Mouse (Mus musculus): ENCODE results near the gene Dap3.
"Not testable (repeated sequence)": the region's sequence is repeated elsewhere in the genome, so short reads cannot be mapped to it uniquely, and the experiment has no call there.

Gene Dap3

DNA sequence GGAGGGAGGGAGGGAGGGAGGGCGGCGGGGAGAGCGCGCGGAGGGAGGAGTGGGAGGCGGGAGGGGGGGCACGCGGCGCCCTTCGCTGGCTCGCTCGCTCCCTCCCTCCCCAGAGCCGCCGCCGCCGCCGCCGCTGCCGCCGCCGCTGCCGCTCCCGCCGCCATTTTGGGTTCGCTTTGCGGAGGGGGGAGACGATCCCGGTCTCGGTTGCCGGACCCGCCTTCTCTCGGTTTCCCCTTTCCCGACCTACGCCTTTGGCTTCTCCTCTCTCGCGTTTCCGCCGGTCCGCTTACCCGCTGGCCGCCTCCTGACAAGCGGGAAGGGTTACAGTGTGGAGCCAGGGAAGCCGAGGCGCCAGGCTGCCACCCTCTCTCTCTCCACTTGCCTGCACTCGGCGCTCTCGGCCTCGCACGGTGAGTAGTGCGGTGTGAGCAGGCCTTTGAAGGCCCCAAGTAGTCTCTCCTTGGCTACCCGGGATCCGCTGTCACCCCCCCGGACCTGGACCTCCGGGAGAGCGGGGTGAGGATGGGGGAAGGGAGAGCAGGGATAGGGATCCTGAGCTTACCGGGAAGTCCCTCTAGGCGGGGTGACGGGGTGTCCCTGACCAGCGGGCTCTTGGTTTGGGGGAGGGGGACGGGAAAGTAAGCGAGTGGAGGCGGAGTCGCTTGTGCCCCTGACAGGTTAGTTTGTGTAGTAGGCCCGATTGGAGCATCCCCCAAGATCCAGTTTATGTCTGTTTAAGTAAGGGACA lies at the start of gene Dap3, which contains the start of gene Ash1l:
Dap3 (minus strand) TSS at position 606 of the 751 bp plus-strand sequence.
Ash1l (plus strand) TSS at position 47 of the 751 bp plus-strand sequence.
- DNase-seq (ENCODE audit: low read depth, low spot score), result peak; percentile 88

DNA sequence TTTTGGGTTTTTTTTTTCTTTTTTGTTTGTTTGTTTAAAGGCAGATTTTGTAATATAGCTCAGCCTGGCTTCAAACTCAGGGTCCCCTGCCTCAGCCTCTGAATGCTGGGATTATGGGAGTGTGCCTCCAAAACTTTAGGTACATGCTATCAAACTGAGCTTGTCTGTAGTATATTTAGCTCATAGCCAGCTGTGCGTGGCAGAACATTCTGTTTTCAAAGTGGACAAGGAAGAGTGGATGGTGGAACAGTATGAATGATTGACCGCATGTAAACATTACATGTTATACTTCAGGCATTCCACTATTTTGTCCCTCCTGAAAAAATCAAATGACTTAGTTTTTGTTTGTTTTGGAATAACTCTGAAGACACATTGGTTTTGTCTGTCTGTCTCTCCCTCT lies 41.8 kb upstream of the Dap3 start:
- no peak for DNase-seq (ENCODE audit: low read depth, low spot score)

DNA sequence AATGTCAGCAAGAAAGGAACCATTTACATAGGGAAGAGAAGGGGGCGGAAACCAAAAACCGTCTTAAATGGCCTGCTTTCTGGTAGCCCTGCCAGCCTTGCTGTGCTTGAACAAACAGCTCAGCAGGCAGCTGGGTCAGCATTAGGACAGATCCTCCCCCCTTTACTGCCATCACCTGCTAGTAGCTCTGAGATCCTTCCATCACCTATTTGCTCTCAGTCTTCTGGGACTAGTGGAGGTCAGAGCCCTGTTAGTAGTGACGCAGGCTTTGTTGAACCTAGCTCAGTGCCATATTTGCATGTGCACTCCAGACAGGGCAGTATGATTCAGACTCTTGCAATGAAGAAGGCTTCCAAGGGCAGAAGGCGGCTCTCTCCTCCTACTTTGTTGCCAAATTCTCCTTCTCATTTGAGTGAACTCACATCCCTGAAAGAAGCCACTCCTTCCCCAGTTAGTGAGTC lies 33.0 kb upstream of the Dap3 start:
- DNase-seq (ENCODE audit: low read depth, low spot score), result peak; percentile 70

DNA sequence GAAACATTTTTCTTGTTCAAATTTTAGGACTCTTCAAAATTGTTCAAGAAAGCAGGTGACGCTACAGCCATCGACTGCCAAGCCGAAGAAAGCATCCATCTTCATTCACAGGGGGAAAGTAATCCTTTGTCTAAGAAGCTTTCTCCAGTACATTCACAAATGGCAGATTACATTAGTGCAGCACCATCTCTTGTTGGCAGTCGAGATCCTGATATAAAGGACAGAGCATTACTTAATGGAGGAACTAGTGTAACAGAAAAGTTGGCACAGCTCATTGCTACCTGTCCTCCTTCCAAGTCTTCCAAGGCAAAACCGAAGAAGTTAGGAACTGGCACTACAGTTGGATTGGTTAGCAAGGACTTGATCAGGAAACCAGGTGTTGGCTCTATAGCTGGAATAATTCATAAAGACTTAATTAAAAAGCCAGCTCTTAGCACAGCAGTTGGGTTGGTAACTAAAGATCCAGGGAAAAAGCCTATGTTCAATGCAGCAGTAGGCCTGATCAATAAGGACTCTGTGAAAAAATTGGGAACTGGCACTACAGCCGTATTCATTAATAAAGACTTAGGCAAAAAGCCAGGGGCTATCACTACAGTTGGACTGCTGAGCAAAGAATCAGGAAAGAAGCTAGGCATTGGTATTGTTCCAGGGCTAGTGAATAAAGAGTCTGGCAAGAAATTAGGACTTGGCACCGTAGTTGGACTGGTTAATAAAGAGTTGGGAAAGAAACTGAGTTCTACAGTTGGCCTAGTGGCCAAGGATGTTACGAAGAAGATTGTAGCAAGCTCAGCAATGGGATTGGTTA lies 30.4 kb upstream of the Dap3 start:
- DNase-seq (ENCODE audit: low read depth, low spot score), result no peak

DNA sequence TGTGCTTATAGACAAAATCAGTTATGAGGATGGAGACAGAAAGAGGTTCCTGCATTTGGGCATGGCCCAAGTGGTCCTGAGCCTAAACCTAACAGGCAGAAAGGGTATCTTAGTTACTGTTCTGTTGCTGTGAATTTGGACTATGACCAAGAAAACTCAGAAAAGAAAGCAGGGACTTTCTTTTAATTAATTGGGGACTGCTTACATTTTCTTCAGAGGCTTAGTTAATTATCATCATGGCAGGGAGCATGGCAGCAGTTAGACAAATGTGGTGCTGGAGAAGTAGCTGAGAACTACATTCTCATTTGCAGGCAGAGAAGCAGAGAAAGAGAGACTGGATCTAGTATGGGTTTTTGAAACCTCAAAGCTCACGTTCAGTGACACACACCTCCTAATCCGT lies 24.0 kb upstream of the Dap3 start:
- no peak for DNase-seq (ENCODE audit: low read depth, low spot score)

DNA sequence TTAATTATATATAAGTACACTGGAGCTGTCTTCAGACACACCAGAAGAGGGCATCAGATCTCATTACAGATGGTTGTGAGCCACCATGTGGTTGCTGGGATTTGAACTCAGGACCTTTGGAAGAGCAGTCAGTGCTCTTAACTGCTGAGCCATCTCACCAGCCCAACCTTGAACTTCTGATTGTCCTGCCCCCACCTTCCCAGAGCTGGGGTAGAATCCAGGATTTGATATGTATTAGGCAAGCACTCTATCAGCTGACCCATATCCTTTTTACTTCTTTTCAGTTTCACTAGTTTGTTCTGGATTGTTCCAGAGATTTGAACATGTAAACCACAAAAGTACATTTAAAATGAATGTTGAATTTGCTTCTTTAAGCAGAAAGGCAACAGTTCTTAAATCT lies 12.2 kb upstream of the Dap3 start:
- not testable (repeated sequence) for DNase-seq (ENCODE audit: low read depth, low spot score)

DNA sequence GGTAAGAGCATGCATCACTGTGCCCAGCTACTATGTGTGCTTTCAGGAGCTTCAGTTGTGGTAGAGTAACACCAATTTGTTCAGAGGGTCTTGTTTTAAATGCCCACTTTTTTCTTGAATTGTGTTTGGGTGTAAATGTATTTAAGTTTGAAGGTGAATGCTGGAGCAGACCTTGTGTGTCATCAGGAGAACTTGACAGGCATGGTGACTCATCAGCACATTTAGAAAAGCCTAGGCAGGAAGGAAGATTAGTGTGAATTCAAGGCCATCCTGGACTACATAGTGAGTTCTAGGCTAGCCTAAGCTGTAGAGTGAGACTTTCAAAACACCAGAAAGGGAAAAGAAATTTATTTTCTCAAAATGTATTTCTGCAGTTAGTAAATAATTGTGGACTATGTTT lies 2.8 kb upstream of the Dap3 start:
- no peak for DNase-seq (ENCODE audit: low read depth, low spot score)

DNA sequence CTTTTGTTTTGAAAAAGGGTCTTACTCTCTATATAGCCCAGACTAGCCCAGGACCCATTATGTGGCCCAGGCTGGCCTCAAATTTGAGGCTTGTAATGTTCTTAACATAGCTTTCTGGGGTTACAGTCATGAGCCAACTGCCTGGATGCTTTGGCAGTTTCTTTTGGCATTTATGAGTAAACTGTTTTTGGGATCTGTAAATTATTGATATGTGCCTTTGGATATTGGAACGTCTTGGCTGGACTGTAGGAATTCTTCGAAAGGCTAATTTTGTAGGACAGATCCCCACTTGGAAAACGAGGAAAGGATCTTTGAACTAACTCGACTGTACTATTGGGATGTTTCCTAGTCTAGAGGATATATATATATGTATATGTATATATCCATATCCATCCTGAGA lies 2.3 kb upstream of the Dap3 start:
- no peak for DNase-seq (ENCODE audit: low read depth, low spot score)

DNA sequence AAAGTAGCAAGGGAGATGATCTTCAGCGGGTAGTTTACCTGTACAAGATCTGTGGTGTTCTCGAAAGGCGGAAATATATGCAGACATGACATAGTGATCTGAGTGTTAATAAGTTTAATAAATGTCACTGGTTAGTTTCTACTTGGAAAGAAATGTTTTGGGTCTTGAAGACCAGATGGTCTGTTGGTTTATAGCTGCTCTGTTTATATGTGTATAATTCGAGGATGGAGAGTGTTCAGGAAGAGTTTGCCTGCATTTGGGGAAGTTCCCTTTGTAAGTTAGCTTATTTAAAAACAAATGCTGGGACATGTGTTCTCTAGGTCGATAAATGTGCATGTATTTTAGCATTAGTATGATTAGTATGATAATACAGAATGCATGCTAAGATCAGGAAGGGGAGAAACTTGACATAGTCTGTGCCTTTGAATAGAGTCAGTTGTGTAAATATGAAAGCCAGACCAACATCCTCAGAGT lies 383 bp upstream of the Dap3 start:
- DNase-seq (ENCODE audit: low read depth, low spot score), result no peak

DNA sequence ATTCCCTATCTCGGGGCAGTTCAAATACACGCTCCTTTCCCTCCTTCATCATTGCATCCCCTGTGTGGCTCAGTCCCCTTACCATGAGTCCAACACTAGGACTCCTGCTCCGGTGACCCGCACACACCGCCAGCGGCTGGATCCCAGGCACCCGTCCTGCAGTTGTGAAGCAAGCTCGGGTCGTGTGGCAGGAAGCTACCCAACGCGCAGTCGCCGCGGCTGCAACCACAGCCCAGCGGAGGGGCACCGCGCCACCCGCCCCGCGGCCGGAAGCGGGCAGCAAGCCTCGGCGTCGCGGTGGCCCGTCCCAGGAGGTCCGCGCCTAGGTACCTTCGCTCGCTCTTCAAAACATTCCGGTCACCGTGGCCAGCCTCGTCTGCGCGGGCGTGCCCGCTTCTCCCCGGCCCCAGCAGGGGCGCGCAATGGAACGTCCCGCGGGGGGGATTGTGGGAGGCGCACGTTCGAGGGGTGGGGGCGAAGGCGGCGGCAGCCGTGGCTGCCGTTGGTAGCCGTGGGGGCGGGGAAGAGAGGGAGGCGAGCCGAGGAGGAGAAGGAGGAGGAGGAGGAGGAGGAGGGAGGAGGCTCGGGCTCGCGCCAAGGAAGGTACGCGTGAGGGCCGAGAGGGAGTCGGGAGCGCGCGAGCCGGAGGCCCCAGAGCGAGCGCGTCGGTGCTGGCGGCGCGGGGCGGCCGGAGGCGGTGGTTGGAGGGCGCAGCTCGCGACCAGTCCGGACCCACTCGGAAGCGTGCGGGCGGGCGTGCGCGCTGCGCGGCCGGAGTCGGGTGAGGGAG lies 1.0 kb downstream of the Dap3 start:
- peak; percentile 91 for DNase-seq (ENCODE audit: low read depth, low spot score)

DNA sequence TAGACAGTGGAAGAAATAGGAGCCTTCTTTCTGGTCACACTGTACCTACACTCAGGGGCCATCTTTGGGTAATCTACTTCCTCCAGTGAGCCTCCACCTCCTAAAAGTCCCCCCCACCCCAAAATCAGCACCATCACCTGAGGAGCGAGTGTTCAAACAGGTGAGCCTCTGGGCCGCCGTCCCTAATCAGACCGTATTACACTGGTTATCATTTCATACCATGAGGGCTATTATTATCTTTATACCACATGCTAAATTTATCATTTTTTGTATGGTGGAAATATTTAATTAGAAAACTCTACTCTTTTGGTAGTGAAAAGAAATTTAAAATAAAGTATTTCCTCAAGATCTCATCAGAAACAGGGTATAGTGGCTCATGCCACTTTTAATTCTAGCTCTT lies 6.9 kb downstream of the Dap3 start:
- DNase-seq (ENCODE audit: low read depth, low spot score), result no peak

DNA sequence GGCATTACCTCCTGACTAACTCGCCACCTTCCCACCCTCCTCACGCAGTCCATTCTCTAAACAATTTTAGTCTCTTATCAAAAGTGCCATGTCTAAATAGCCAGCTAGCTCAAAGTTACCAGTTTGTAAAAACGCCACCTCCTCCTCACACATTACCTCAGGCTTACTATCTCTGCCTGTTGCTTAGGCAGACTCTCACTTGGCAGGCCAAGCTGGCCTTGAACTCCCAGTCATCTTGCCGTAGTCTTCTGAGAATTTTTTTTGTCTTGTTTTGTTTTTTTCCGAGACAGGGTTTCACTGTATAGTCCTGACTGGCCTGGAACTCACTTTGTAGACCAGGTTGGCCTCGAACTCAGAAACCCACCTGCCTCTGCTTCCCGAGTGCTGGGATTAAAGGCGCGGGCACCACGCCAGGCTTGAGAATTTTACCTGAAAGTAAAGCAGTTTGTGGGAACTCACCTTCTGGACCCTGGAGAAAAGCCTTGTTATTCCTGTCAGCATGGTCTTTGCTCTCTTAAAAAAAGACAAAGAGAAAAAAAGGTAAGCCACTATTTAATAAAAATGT lies 8.6 kb downstream of the Dap3 start:
- DNase-seq (ENCODE audit: low read depth, low spot score), result no peak

DNA sequence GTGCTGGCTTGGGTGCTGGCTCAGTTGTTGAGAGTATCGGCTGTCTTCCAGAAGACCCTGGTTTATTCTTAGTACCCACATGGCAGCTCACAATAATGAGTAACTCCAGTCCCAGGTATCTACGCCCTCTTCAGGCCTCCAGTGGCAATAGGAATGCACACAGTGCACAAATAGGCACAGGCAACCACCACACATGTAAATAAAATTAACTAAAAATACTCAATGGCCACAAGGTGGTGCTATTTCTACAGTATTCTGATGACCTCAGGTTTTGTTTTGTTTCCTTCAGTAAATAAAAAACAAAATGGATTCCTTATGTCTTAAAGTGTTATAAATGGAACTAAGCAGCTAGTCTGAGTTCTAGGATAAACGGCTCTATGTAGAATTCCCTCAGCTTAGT lies 11.2 kb downstream of the Dap3 start:
- DNase-seq (ENCODE audit: low read depth, low spot score), result peak; percentile 89

DNA sequence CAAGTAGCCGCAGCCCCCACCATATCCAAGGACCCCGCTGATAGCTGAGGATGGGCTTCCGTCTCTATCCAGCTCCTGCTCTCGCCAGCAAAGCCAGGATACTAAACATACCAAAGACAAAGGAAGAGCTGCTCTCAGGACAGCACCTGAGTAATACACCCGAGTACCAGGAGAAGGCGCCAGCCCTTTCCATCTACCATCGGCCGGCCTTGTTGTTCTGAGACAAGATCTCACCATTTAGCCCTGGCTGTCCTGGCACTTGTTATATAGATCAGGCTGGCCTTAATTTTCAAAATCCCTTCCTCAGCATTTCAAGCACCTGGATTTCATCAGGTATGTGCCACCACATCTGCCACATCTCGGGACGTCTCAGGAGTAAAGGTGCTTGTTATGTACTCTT lies 11.9 kb downstream of the Dap3 start:
- DNase-seq (ENCODE audit: low read depth, low spot score), result peak; percentile 60

DNA sequence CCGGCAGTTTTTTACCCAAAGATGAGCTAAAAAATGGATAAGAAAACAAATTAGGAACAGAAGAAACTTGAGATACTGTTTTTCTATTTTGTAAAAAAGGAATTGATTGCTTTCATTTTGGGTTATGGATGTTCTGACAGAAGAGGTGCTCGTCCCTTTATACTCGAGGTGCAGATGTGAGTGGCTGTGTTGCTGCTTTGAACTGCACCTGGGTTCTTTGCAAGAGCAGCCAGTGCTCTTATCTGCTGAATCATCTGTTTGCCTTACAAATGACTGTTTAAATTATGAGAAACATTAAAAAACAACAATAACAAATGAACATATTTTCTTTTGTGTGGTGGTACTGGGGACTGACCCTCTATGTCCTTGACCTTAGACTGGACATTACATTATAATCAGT lies 21.5 kb downstream of the Dap3 start:
- no peak for DNase-seq (ENCODE audit: low read depth, low spot score)

DNA sequence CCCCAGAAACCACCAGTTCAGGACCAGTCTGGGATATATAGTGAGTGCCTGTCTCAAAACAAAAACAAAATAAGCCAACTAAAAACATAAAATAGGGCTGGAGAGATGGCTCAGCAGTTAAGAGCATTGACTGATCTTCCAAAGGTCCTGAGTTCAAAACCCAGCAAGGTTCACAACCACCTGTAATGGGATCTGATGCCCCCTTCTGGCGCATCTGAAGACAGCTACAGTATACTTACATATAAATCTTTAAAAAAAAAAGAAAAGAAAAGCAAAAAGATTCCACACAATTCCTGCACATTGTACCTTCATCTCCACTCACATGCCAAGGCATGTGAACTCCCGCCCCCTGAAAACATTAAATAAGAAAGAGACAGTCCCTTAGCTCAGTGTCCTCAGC lies 25.3 kb downstream of the Dap3 start:
- DNase-seq (ENCODE audit: low read depth, low spot score), result no peak

DNA sequence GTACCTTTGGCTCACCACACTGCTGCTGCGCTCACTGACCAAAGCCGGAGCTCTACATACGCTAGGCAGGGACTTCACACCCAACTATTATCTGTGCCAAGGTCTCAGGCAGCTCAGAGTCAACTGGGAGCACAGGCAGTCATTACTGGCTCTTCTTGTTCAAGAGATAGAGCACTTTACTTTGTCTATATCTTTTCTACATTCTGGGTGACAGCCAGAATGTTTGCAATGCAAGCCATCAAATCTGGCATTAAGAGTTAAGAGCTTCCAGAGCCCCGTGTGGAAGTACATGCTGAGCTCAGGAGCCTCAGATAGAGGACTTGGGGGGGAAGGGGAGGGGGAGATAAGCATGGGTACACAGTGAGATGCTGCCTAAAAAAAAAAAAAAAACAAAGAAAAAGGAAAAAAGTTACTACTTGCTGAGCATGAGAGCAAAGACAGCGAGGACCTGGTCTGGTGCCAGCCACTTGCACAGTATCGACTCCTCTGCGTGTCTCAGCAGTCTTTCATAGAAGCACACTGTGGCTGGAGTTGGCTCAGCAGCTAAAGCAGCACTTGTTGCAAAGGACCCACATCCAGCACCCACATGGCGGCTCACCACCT lies 26.9 kb downstream of the Dap3 start:
- no peak for DNase-seq (ENCODE audit: low read depth, low spot score)

DNA sequence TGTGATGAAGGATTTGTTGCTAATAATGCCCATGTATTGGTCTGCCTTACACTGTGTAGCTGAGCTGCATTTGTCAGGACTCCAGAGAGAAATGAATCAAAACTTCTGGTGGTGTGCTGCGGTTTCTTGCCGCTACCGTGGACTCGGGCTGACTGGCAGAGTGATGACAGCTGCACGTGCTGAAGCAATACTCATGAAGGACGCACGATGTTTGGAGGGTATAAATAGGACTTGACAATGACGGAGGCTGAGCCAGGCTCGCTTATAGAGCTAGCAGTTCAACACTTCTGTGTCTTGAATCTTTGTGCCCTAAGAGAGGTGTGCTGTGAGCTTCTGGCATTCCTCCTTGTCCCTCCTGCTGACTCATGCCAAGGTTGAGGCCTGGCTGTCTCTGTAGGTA lies 29.6 kb downstream of the Dap3 start:
- no peak for DNase-seq (ENCODE audit: low read depth, low spot score)

DNA sequence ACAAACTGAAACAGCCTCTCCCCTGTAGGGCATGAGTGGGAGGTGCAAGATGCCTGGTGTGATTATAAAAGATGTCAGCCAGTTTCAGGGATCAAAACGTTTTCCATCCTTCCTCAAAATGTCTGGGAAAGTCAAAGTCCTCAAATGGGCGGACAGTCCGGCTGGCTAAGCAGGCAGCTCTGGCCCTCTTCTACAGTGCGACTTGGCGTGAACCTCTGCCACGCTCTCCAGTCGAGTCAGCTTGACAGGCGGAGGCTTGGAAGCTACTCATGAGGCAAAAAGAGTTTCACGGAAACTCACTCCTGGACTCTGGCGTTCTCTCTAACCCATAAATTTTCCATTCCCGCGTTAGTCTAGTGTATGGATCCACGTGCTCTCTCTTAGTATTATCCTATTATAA lies 32.0 kb downstream of the Dap3 start:
- no peak for DNase-seq (ENCODE audit: low read depth, low spot score)

DNA sequence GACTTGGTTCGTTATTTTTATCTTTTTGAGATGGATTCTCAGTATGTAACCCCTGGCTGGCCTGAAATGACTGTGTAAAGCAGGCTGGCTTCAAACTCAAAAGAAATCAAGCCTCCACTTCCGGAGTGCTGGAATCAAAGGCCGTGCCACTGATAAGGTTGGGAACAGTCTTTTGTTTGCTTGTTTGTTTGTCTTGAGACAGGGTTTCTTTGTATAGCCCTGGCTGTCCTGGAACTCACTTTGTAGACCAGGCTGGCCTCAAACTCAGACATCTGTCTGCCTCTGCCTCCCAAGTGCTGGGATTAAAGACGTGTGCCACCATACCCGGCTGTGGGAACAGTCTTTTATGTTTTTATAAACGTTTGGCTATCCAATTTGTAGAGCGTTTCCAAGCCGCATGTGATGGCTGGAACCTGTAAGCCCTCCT lies 36.6 kb downstream of the Dap3 start:
- no peak for DNase-seq (ENCODE audit: low read depth, low spot score)

Data from R1 (cell line).